Mouse (Mus musculus) heart, embryonic 15.5 days (tissue): Measurements from ENCODE around the gene Ttc30a2. TPM values are rescaled to one million over a fixed set of nuclear protein-coding genes. Genes with fewer than 3 reads are reported as not detected.

Source experiments
- ATAC-seq: fragments of 200-750 bp; cut with Nextera tagmentation; replicated peaks from 2 replicates; pipeline ENCODE4 v1.8.0; 2017; ENCODE audit warnings: low read depth, moderate TSS enrichment; ENCODE audit not compliant: insufficient number of reproducible peaks, insufficient read depth, low FRiP score
- H3K27ac ChIP-seq: fragments of 300-500 bp; sonication (generic); 2 replicates; pipeline ENCODE4 v1.5.1; 2015; ENCODE audit warnings: mild to moderate bottlenecking, inconsistent platforms
- H3K27me3 ChIP-seq: fragments of 300-500 bp; sonication (generic); 2 replicates; pipeline ENCODE4 v1.6.1; 2015; ENCODE audit warnings: inconsistent platforms
- H3K36me3 ChIP-seq: fragments of 300-500 bp; sonication (generic); 2 replicates; pipeline ENCODE4 v1.6.1; 2015; ENCODE audit warnings: mild to moderate bottlenecking, inconsistent platforms
- H3K4me1 ChIP-seq: fragments of 300-500 bp; sonication (generic); replicated peaks from 2 replicates; pipeline ENCODE4 v1.6.1; 2015; ENCODE audit warnings: inconsistent platforms
- H3K4me2 ChIP-seq: fragments of 300-500 bp; sonication (generic); 2 replicates; pipeline ENCODE4 v1.6.1; 2015; ENCODE audit warnings: inconsistent platforms, mild to moderate bottlenecking, moderate library complexity
- H3K4me3 ChIP-seq: fragments of 300-500 bp; sonication (generic); 2 replicates; pipeline ENCODE4 v1.5.1; 2015; ENCODE audit warnings: mild to moderate bottlenecking, inconsistent platforms
- H3K9ac ChIP-seq: fragments of 300-500 bp; sonication (generic); 2 replicates; pipeline ENCODE4 v1.6.1; 2015; ENCODE audit warnings: mild to moderate bottlenecking, inconsistent platforms
- H3K9me3 ChIP-seq: fragments of 300-500 bp; sonication (generic); replicated peaks from 2 replicates; pipeline ENCODE4 v1.6.1; 2016; ENCODE audit warnings: inconsistent platforms
- WGBS: fragments of 180-500 bp; shearing (Covaris S2); methylation state at CpG from one replicate; pipeline ENCODE4 v1.1.7; 2015; ENCODE audit warnings: mixed read lengths; 5-methylcytosine and 5-hydroxymethylcytosine counted together
- polyA plus RNA-seq: library from polyadenylated mRNA; unstranded; fragments of >200 nt; fragmentation: Nextera tagmentation; extraction: Ambion mirVana; gene quantifications from 2 replicates; pipeline ENCODE4 v1.2.1, GENCODE M21; 2015

The Ttc30a2 gene
- polyA plus RNA-seq, 1 experiment from 2014 or later: 0.78 TPM

GRCm38 (mm10) chr2:75926061-75926460 lies 51.9 kb downstream of the Ttc30a2 start:
- Histone ChIP-seq H3K36me3 (no peaks in the 10 kb centered on the region), H3K27me3 (no peaks in the 10 kb centered on the region), H3K4me2 (no peak overlapping the region), H3K27ac (no peak overlapping the region), H3K4me3 (no peak overlapping the region), H3K9ac (no peak overlapping the region), H3K4me1 (no peaks in the 10 kb centered on the region), H3K9me3 (no peaks in the 10 kb centered on the region)
- WGBS: 84% methylated on average over 5 of the region's 5 CpGs
- ATAC-seq: no peak

Other genes with a start within 250 kb of the Ttc30a2 start
- gene Agps, start 146.0 kb downstream of the Ttc30a2 start, polyA plus RNA-seq: 23.7 and 26.6 TPM in 2 replicates
- 11.7 and 12.7 TPM in 2 replicates for gene Ttc30b, start 39.6 kb downstream of the Ttc30a2 start, polyA plus RNA-seq
- gene Ttc30a1, start 3.8 kb upstream of the Ttc30a2 start, polyA plus RNA-seq: 4.8 and 5.9 TPM in 2 replicates